Mouse (Mus musculus): Measurements from ENCODE around the gene Luc7l2.

GRCm38 (mm10) chr6:38512830-38513229 is 38.3 kb upstream of the Luc7l2 start:
- no peak for TF ChIP-seq CTCF (IDR thresholded peaks at IDR 0.05; ENCODE audit: low read depth, low read length)
- no peak for TF ChIP-seq EP300 (IDR thresholded peaks at IDR 0.05; ENCODE audit: insufficient read depth, low read depth, low read length)

All from ES-Bruce4 (cell line).